Mouse (Mus musculus) gastrocnemius, adult 18-20 months (tissue): Measurements from ENCODE around the gene Hif1an. TPM values are rescaled to one million over a fixed set of nuclear protein-coding genes. Genes with fewer than 3 reads are reported as not detected.

ENCODE experiments used
- DNase-seq: peaks from one replicate; pipeline ENCODE4 v3.0.0; 2021; ENCODE audit warnings: low spot score
- long read RNA-seq, 2 experiments: library from polyadenylated mRNA; stranded (forward); transcript quantifications; one replicate each; pipeline ENCODE4 v2.0.0; 2021
- total RNA-seq, 2 experiments: library from RNA; stranded (reverse); gene quantifications; 2 replicates each; pipeline ENCODE4 v1.2.3; 2021

Gene Hif1an
- total RNA-seq, result 100 to 1,000 TPM; 120 to 121 TPM
- long read RNA-seq, experiment 1, full-length matches to known transcripts, result 148 of 214 reads
- long read RNA-seq, experiment 1, partial matches to known transcripts, result 1 of 214 reads
- long read RNA-seq, experiment 1, other reads (novel, unspliced or antisense), result 65 of 214 reads
- long read RNA-seq, experiment 2, full-length matches to known transcripts, result 109 of 162 reads
- long read RNA-seq, experiment 2, partial matches to known transcripts, result 52 of 162 reads
- long read RNA-seq, experiment 2, other reads (novel, unspliced or antisense), result 1 of 162 reads

DNA sequence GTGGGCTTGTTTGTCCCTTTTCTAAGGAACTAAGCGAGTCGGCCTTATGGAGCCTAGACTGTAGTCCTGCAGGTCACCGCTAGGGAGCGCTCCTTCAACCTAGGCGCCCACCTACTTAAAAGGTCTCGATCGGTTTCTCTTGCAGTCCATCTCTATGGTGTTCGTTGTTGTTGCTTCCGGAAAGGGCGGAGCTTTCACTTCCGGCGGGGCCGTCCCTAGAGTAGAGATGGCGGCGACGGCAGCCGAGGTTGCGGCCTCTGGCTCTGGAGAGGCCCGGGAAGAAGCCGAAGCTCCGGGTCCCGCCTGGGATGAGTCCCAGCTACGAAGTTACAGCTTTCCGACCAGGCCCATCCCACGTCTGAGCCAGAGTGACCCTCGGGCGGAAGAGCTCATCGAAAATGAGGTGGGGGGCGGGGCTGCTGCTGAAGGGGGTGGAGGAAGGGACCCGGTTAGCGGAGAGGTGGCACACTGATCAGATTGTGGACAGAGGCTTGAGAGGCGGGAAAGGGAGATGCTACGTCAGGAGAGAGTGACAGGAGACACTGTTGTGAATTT is at the start of gene Hif1an:
TSS of gene Hif1an (plus strand) at position 199 of the 555 bp plus-strand sequence.
- peak; percentile 97 for DNase-seq

DNA sequence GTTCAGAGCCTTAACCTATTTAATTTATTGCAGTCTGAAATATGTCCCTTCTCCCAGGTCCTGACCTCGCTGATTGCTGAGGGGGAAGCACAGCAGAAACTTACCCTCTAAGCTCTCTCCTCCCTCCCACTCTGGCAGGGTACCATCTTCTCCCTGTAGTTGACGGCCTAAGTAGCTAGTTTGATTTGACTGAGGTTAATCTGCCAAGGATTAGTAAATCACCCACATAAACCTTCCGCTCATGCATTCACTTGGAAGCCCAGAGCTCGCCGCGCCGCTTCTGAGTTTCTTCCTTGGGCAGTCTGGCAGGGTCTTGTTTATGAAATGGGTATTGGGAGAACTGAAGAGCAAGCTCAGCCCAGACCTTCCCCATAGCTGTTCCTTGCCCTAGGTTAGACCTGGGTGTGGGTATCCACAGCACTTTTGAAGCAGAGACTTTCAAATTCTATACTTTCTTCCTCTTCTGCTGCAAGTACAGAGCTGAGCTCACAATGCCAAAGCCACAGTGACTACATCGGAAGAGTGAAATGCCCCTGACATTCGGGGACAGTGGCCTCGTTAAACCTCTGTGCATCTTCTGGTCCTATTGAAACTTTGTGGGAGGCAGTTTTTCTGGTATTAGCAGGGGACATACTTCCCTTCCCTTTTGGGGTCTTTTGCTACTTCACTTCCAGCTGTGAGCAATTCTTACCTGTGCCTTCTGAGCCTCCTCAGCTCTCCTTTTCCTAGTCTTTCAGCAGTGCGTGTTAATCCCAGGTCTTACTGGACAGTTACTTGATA is 49.4 kb upstream of the Hif1an start:
- no peak for DNase-seq

DNA sequence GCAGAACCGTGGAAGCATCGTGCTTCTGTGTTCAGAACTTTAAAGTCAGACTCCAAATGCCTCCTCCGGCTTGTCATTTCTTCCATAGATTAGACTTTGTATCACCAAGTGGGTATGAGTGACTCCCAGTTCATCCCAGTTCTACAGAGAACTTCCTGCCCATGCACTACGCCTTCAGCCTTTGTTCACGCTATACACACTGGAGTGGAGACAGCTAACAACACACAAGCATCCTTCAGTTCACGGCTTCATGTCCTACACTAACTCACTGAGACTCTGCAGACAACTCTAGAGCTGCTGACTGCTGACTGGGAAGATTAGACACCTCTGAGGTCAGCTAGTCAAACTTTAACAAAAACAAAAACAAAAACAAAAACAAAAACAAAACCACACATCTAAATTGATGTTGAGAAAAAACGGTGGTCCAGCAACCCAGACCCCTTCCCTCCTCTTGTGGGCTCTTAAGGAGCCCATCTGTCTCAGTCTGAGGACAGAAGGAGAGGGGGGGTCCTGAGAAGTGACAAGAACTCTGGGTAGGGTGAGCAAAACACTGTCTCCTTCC is 48.6 kb upstream of the Hif1an start:
- no peak for DNase-seq

DNA sequence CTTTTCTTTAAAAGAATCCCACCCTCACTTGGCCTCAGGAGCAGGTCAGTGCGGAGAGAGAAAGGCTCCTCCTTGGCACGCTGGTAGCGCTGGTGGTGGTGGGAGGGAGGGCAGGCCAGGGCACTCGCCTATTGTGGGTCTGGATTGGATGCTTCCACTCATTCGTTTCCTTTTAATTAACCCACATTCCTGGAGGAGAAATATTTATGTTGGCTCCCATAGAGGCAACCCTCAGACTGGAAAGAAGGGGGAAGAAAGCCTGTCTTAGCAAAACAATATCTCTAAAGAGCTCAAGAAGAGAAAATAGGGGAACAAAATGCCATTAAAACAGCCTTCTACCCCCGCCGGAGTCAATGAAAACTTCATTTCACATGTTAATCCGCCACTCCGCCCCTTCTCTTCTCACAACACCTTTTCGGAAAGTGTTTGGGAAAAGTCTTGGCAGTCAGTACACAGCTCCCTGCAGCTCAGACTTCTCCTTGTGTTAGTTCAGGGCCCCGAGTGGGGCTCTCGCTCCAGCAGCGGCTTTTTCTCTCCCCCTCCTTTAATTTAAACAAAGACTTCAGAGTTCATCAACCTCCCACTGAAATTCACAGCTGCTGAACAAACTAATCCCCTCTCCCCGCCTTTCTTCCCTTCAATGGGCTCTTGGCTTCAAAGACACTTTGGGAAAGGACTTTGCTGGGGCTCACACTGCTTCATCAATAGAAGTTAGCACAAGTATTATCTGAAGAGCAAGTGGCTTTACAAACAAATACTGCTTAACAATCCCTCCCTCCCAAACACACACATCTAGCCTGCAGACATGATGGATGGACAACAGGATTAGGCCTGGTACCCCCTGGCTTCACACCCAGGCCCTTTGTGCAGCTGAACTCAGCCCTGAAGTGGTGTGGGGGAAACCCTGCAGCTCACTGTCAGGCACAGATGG is 47.9 kb upstream of the Hif1an start:
- DNase-seq, result no peak

DNA sequence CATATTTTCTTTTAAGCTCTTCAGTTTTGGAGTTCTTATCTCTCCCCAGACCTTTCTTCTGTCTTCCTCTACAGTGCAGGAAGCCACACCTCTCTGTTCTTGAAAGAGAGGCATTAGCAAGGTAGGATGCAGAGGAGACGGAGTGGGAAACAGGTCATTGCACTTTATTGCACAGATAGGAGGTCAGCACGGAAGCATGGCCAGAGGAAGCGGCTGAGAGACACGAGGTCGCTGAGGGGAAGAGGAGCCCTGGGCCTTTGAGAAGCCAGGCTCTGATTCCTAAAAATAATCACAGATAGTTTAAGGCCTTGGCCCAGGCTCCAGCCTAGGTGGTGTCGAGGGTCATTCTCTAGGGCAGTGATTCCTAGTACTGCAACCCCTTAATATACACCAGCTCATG is 46.9 kb upstream of the Hif1an start:
- DNase-seq, result no peak

DNA sequence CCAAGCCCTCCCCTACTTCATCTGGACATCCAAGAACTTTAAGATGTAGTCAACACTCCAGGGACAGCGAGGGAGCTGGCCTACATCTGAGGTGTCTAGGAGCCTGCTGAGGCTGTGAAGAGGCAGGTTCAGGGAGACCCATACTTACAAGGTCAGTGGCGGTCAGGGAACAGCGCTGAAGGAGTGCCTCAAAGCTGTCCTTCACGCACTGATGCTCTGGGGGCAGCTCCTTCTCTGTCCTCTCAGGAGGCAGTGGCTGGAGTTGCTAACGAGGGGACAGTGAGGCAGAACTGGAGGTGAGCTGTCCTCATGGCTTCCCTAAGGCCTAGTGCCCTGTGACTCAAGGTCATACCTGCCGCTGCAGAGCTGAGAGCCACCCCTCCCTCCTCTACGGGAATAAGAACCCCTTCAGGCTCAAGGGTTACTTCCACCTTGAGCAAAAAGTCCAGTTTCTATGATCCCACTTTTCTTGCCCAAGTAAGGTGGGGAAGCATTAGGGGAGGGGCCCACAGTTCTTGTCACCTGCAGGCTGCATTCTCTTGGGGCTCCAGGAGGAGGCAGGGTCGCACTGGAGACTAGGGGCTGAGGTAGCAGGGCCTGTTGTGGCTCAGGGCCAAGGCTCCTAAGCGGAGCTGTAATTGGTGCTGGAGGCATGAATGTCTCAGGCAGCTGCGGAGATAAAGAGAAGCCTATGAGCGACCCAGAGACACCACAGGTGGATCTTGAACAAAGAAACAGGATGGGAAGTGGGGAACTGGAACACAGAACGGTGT is 44.5 kb upstream of the Hif1an start:
- no peak for DNase-seq

DNA sequence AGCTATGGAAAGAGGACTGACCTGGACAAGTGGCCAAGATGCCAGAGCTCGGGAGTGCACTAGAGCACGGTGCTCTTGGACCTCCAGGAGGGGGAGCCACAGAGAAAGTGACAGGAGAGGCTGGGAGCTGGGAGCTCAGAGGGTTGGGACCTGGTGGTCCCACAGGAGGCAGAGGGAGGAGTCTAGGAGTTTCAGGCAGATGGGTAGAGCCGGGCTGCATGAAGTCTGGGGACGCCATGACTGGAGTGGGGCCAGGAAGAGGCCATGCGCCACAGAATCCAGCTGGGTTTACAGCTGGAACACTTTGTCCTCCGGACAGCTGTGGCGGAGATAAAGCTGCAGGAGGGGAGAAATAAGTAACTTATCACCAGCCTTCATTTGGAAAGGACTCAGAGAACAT is 43.5 kb upstream of the Hif1an start:
- DNase-seq, result peak; percentile 56

DNA sequence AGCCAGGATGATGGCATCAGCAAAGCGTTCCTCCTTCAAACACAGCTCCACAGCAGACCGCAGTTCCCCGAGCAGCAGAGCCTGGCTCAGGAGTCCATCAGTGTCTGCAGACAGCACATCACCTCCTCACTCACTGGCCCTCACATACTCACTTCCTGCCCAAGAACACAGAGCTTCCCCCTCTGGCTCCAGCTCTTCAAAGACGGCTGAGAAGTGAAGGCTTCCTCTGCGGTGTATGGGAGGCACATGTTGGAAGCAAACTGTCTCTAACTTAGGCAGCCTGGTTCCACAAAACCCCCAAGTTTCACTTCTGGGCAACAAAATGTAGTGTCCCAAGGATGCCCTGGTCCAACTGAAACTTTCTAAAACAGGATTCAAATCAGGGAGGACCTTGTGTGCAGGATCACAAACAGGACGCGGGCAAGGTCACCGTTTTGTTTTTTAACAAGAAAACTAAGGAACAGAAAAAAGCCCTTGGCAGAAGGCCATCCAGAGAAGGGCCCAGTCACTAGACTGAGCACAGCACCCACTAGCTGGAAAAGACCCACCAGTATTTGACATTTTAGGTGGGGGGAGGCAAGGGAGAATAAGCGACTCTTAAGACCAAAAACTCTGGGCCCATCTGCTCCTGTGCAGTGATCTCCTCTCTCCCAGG is 37.0 kb upstream of the Hif1an start:
- DNase-seq, result no peak

DNA sequence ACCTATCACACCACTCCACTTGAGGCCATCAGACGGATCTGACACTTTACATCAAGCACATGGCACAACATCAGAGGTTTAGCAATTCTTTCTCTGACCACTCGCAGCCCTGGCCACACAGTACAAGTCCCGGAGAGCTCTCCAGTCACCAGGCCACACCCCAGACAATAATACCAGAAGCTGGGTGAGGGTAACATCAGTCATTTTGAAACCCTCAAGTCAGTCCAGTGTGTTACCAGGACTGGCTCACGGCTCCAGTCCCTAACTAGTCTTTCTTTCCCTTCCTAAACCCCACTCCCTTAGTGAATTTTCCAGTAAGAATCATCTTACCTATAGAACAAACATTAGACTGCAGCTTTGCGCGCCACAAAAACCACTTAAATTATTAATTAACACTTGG is 32.6 kb upstream of the Hif1an start:
- no peak for DNase-seq

DNA sequence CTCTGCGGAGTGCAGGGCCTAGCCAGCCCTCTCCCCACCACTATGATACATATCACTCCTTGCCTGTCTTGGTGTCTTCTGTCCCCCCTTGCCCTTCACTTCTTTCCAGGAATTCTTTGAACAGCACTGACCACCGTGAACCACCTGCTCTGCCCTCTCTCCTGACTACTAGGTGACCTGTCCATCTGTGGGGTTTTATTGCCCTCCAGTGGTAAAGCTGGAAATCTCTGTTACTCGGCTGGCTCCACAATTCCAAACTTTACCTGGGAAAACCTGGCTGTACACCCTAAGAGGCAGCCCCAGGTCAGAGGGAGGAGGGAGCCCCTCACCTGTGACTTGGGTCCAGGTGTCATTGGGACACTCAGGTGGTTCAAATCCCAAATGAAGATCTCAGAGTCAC is 27.3 kb upstream of the Hif1an start:
- DNase-seq, result no peak

DNA sequence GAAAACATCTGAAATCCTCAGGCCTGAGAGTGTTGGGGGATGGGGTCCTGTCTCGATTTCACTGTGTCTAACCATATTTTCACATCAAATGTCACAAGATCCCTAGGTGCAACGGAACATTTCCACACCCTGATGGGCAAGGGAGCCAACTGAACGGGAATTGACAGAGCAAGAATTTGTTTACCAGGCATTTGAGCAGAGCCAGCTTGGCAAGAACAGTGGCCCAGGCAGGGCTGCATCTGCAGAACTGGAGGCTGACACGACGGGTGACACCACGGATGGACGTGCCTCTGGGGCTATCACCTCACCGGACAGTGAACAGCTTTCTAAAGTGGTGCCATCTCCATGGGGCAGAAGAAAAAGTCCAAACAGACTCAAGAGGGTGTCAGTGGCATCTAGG is 25.2 kb upstream of the Hif1an start:
- peak; percentile 49 for DNase-seq

DNA sequence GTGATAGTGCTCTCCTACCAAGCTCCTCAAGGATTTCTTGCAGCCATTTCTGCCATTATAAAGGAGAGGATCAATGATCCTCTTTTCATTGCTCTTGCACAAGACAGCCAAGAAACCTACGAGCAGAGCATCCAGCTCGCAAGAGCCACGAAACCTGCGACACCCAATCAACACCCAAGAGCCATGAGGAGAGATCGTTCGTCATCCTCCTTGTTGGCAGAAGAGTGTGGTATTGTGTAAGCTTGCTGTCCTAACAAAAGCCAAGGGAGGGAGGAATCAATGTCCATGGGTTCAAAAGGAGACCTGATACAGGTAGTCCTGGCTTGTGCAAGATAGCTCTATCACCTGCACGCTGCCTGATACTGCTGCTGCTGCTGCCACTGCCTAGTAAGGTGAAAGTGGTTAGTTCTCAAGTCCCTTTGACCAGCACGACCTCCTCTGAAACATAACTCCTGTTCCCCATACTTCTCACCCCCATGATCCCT is 19.9 kb upstream of the Hif1an start:
- DNase-seq, result no peak

DNA sequence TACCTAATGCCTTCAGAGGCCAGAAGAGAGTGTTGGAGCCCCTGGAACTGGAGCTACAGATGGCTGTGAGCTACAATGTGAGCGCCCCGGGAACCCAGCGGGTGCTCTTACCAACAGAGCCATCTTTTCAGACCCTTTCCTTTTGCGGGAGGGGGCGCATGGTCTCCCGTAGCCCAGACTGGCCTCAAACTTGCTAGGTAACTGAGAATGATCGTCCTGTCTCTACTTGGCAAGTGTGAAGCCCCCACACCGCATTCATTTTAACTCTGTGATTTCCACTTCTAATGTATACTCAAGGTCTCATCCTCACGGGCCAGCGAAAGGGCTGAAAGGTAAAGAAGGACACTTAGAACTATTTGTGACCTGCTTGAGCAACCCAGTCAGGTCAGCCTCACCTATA is 18.3 kb upstream of the Hif1an start:
- no peak for DNase-seq

DNA sequence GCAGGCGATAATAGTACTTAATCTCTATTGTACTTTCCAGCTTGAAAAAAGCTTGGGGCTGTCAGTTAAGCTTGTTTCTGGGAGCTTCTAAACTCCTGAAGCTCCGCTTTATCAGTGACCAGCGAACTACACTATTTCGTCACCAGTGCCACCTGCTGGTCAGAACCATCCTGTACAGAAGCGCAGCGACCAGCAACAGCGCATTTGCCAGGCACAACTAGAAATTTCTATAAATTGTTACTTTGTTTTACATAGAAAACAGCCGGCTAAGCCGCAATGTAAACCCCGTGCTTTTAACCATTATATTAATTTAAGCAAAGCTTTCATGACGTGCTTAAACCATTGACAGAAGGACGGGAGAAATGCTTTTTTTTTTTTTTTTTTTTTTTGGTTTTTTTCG is 17.9 kb upstream of the Hif1an start:
- DNase-seq, result peak; percentile 80

DNA sequence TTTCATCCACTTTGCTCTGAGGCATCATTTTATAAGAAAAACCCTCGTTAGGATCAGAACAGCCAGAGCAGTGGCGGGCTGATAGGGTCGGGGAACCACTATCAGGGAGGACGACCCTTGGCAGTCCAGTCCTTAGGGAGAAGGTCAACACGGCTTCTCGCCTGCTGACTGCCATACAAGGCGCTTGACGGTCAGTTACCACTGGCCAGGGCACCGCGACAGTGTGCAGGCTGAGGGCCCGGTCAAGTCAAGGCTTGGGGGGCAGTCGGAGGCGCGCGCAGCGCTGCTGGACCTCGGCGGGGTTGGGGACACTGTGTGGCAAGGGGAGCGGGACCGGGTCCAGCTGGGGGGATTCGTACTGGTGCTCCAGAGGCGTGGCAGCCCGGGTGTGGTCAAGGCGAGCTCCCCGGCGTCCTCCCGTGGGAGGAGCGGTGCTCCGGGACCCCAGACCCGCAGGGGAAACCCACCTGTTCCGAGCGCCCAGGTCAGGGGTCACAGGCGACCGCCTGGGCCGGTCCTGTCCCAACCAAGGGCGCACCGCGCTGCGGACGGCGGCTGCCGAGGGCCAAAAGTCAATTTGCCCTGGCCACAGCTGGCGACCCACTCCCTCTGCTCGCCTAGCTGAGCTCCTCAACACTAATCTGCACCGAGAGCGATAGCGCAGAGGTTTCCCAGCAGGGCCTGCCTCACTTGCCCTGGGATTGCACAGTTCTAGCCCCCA is 17.2 kb upstream of the Hif1an start, which contains the start of gene Sec31b:
TSS of gene Sec31b (minus strand) at position 544 of the 721 bp plus-strand sequence.
- peak; percentile 74 for DNase-seq

DNA sequence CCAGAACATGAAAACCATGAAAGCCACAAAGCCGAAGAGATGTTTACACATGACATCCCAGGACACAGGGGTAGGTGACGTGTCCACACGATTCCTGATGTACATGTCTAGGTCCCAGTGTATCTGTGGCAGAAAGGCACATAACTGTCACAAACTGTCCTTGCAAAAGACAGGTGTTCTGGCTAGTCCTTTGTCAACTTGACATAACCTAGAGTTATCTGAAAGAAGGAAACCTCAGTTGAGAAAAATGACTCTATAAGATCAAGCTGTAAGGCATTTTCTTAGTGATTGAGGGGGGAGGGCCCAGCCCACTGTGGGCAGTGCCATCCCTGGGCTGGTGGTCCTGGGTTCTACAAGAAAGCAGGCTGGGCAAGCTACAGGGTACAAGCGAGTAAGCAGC is 9.9 kb upstream of the Hif1an start, which contains the start of gene Gm20538:
TSS of gene Gm20538 (minus strand) at position 101 of the 400 bp plus-strand sequence.
- no peak for DNase-seq

DNA sequence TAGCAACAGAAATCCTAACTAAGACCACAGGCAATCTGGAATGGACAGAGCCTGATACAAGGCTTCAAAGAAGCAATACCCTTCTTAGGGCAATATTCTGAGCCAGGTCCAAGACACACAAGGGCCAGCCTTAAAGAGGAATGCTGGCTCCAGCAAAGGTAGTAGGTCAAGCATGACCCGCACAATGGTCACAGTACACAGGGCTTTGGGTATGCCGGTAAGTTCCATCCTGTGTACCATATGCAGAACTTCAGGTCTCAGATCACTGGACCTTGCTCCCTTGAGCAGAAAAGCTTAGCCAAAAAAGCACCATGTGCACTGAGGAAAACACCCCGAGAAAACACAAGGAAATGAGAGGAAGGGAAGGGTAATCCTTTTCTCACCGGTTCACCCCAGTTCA is 9.4 kb upstream of the Hif1an start:
- DNase-seq, result no peak

DNA sequence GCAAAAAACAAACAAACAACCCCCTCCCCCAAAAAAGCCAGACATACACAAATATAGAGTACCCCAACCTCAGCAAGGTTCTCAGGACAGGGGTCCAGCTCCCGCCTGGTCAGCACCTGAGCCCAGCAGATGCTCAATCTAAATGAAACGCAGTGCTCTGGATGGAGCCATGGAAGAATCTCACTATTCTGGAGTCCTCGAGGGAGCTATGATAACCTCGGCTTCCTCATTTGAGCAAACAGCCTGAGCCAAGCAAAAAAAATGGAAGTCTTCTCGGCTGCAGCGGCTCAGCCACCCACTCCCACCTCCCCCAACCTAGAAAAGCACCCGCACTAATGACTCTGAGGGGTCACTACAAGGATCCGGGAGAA is 8.2 kb upstream of the Hif1an start:
- DNase-seq, result no peak
